Mouse (Mus musculus) neural tube, embryonic 10.5 days (tissue): Measurements from ENCODE around the gene Lrmda.

Source experiments
- DNase-seq: peaks from one replicate; pipeline ENCODE4 v3.0.0-alpha.2; 2017; ENCODE audit warnings: low spot score; ENCODE audit errors: extremely low spot score

Gene Lrmda

DNA sequence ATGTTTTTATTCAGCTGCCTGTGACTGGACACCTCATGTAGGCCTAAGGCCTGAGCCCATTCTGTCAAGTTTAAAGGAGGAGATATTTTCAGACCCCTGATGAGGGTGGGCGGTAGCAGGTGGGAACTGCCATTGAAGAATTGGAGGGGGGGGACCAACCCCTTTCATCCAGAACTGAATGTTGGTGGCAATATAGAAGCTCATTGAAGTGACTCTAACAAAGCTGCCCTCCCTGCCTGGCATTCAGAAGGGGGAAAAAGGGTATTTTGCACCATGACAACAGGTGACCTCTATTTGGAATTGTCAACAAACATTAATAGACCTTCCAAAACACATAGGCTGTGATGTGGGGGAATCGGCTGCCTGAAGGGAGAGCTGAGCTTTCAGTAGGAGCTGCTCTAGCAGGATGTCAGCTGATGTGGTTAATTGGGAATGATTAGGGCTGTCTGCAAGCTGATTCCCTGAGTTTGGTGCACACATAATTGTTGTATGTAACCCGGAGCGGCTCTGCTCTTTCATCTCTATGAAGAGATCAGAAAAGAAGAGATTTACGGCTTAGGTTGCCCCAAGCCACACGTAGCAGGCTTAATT lies 690.7 kb downstream of the Lrmda start:
- no peak for DNase-seq

DNA sequence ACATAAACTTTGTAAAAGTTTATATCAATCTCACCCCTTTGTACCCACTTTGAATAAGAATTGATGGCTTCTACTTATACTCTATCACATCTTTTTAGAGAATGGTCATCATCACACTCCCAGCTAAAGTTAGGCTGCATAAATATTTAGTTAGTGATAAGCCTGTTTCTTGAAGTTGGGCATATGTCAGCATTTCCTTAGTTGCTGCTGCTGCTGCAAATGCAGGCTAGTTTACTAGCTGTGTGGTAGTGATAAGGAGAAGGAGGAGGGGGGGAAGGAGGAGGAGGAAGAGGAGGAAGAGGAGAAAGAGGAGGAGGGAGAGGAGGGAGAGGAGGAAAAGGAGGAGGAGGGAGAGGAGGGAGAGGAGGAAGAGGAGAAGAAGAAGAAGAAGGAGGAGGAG lies 692.9 kb downstream of the Lrmda start:
- DNase-seq: no peak

DNA sequence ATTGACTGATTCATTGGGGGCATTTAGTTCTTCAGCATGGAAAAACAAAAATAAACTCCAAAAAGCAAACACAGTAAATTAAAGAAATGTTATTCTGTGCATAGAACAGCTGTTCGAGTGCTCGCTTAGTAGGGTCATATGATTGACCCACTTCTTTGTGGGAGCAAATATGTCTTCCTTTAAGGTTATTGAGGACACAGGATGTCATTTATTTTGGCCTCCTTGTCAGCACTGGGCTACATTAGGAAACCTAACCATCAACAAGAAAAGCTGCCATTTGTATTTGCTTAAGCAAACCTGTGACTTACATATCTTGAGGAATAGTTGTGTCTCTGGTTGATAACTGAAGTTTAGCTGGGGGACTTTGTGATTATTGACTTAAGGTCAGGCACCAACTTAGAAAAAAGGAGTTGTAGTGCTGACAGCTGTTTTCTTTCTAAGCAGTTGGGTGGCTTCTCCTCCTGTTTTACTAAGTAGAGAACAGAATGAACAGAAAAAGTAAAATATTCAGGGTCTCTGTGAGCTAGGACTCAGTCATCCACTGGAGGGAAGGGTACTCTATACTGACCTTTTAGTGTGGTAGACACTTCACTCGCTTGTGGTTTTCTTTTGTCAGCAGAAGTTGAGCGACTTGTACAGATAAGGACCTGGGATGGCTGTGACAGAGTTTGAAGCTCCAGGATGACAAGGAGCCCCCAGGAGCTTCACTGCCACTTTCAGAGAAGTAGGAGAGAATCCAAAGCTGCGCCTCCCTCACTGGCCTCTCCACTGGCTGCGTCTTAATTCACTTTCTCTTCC lies 696.3 kb downstream of the Lrmda start:
- DNase-seq: no peak

- DNase-seq: no peak
These were observed 700.5 kb downstream of the Lrmda start for GRCm38 (mm10) chr14:22719968-22720367.

GRCm38 (mm10) chr14:22721845-22722244 lies 702.3 kb downstream of the Lrmda start:
- no peak for DNase-seq

DNA sequence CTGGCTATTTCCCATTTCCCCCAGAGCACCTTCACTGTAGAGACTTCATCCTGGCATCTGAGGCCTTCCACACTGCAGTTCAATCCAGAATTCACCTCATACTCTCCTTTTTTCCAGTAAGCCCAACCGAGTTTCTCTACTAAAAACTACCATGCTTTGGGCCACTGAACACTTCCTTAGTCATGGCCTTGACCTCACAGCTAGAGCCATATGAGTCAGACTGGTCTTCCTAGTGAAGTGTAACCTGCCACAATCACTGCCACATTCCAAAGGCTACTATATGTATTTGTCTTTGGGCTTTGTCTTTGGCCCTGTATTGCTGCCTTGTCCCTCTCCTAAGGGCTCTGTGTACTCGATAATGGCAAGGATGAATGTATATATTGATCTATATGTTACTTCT lies 708.0 kb downstream of the Lrmda start:
- no peak for DNase-seq

GRCm38 (mm10) chr14:22728611-22729223 lies 709.2 kb downstream of the Lrmda start:
- no peak for DNase-seq

- no peak for DNase-seq
These were observed 719.1 kb downstream of the Lrmda start for GRCm38 (mm10) chr14:22738603-22739002.

DNA sequence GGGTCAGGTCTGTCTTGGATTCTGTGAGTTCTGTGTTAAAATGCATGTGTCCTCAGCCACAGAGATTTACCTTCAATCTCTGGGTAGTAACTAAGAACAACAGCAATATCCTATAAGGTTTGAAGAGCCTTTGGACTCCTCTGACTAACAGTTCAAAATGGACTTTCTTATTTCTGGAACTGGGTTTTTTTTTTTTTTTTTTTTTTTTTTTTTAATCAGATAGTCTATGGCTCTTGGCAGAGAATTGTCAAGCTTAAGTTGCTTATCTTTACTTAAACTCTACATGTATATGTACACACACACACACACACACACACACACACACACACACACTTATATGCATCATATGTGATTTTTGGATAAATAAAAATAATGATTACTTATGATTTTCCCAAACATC lies 723.0 kb downstream of the Lrmda start:
- DNase-seq: no peak

GRCm38 (mm10) chr14:22743264-22743663 lies 723.8 kb downstream of the Lrmda start:
- no peak for DNase-seq

- no peak for DNase-seq
These were observed 725.2 kb downstream of the Lrmda start for GRCm38 (mm10) chr14:22744701-22745100.

DNA sequence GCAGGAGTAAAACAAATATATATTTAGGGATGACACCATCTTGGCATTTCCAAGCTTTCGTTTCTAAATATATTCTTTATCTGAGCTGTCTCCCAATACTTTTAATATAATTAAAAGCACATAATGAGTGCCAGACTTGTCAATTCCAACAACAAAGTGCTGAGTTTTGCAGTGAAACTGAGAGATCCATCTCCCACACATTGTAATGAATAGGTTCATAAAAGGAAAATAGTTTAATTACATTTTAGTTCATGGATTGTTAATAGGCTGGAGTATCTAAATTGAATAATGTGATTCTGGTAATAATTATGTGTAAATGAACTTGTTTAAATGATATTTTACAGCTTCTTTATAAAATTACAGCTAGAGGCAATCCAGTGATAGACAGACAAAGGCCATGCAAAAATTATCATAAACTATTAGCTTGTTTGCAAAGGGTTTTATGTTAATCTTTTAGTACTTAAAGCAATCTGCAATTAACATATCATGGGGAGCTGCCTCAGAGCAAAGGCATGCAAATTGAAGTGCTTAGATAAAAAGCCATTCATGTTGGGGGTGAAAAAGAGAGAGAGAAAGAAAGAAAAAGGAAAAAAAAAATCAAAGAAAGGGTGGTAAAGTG lies 725.9 kb downstream of the Lrmda start:
- DNase-seq: no peak

- DNase-seq: peak; percentile 42
These were observed 726.5 kb downstream of the Lrmda start for GRCm38 (mm10) chr14:22745882-22746480.

GRCm38 (mm10) chr14:22747816-22748215 lies 728.3 kb downstream of the Lrmda start:
- DNase-seq: no peak

DNA sequence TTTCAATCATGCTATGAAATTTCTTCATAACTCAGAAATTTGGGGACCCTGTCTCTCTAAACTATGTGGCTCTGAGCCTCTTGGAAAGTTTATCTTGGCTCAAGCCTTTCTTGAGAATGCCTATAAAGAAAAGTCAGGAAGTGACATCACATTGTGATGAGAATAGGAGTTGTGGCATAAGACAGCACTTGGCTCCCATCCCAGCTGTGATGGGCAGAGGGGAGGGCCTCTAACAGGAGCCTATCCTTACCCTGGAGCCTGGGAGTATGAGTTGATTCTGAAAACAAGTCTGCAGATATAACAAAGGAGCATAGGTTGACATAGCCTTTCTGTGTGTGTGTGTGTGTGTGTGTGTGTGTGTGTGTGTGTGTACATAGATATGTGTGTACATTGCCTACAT lies 730.9 kb downstream of the Lrmda start:
- no peak for DNase-seq

DNA sequence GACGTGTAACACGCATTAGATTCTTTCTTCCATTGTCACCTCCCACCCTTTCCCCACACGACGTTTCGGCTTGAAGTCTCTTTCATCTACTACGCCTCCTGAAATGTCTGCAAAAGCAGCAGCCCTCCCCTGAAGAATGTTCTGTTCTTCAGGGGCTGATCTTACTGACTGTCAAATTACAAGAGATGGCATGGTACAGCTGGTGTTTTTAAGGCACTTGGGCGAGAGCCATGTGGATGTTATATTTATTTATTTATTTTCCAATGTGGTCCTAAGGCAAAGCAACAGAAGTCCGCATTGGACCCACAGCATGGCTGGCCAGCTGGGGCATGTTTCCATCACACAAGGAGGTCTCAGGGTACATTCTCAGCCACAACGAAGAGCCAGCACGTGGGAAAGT lies 731.8 kb downstream of the Lrmda start:
- DNase-seq: no peak

DNA sequence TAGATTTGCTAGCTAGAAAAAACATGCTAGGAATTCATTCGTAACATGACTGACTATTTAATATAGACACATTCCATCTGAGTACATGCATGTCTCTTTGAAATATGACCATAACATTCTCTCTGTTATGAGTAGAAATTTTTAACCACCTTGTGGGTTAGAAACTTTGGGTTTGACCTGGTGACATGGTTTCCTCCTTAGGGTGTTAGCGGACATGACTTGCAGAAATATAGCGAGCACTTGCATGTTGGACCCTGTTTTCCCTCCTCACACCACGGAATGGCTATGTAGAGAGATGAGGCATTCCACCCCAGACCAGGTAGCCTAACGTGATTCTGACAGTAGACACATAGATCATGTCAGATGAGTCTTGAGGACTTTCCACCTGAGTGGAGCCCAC lies 735.1 kb downstream of the Lrmda start:
- DNase-seq: no peak

- no peak for DNase-seq
These were observed 738.0 kb downstream of the Lrmda start for GRCm38 (mm10) chr14:22757493-22757892.

DNA sequence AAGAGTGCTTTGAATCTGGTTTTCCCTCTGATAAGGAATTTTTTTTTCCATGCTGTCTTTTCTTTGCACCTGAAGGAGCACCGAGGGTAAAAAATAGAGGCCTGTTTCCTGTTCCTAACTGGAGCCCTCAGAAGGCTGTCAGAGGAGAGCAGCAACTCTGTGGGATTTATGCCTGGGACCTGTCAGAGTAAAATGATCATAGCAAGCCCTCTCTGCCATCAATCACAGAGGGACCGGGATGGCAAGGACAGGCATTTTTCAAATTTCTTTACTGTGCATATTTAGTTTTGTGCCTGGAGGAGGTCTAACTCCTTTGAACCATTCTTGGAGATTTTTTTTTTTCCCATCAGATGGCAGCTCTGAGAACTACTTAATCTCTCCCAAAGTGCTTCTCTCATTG lies 739.7 kb downstream of the Lrmda start:
- DNase-seq: no peak

DNA sequence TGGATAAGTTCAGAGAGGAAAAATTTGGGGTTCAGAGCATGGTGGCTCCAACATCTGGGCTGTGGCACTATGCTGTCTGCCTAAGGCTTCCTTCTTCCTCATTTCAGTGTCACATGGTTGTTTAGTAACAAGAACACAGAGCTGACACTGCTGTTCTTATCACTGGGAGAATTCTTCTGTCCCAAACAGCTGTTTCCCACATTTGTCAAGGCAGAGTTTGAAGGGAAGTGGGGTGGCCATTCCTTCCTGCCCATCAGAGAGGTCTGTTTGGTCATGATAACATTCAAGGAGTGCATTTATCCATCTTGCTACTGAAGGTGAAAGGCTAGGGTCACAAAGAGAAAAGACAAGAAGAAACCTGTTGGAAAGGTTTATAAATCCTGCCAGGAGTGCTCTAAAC lies 740.2 kb downstream of the Lrmda start:
- DNase-seq: no peak

- no peak for DNase-seq
These were observed 740.9 kb downstream of the Lrmda start for GRCm38 (mm10) chr14:22760241-22761039.
